Mouse (Mus musculus): Measurements from ENCODE around the gene Mcm10. TPM values are rescaled to one million over a fixed set of nuclear protein-coding genes. Genes with fewer than 3 reads are reported as not detected.

The Mcm10 gene
- polyA plus RNA-seq, 1 experiment = 2.0 TPM

DNA sequence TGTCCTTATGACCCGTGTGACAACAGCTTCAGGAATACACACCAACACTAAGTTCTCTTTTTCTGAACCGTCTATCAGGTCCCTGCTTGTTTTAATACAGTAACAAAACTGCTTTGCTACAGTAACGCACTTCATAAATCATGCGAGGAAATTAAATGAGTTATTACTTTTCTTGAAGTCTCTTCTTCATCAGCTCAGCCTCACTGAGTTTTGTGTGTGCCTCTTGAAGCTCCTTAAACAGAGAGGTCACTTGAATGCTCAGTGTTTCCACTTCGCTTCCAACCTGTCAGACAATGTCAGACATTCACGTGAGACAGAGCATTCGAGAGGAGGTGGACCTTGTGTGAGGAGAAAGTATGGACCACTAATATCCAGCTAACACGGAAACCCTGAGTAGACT is 22.2 kb upstream of the Mcm10 start:
- Histone ChIP-seq H3K27me3 (ENCODE audit: control insufficient read depth) (no peaks in the 10 kb centered on the region), H3K9me3 (ENCODE audit: control insufficient read depth, low read length) (no peaks in the 10 kb centered on the region), H3K4me1 (ENCODE audit: control insufficient read depth) (peaks cover 17% of the 10 kb centered on the region), H3K4me3 (replicated peaks) (no peak overlapping the region), H3K36me3 (ENCODE audit: control insufficient read depth) (peaks cover 91% of the 10 kb centered on the region)
- TF ChIP-seq TAL1 (IDR thresholded peaks at IDR 0.05; ENCODE audit: low read length) (no peak), GATA1 (IDR thresholded peaks at IDR 0.05; ENCODE audit: low read length) (no peak)

DNA sequence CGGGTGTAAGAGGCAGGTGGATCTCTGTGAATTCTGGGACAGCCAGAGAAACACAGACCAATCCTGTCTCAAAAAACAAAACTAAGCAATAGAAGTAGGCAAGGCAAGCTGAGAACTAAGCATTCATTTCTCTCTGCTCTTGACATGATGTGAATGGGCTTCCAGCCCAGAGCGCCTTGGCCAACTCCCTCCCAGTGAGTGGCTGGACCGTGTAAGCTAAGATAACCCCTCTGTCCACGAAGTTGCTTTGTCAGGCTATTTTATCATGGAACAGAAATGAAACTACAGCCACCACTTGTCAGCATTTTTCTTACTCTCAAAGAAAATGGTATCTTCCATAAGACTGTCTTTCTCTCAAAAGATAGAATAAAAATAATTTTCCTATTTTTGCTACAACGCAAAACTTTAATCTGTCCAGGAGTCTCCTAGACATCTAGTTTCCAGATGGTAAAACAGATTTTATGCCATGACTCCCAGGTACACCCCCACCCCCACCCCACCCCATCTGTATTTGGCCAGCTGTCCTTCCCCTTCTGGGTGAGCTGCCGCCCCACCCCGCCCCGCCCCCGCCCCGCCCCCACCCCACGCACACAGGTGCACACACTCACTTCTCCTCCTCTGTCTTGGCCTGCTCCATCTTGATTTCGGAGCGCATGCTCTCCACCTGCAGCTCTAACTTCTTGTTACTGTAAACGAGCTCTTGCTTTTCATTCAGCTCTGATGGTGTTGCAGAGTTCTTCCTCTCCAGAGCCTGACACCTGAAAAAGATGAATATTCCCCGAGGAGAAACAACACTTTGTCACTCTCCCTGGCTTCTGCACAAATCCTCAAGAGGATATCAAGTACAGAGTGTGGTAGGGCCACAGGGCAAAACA is 21.2 kb upstream of the Mcm10 start:
- Histone ChIP-seq H3K27me3 (ENCODE audit: control insufficient read depth) (no peaks in the 10 kb centered on the region), H3K9me3 (ENCODE audit: control insufficient read depth, low read length) (no peaks in the 10 kb centered on the region), H3K4me1 (ENCODE audit: control insufficient read depth) (peaks cover 16% of the 10 kb centered on the region), H3K36me3 (ENCODE audit: control insufficient read depth) (peaks cover 92% of the 10 kb centered on the region), H3K4me3 (replicated peaks) (no peak overlapping the region)
- no peak for TF ChIP-seq GATA1 (IDR thresholded peaks at IDR 0.05; ENCODE audit: low read length)
- no peak for TF ChIP-seq TAL1 (IDR thresholded peaks at IDR 0.05; ENCODE audit: low read length)

DNA sequence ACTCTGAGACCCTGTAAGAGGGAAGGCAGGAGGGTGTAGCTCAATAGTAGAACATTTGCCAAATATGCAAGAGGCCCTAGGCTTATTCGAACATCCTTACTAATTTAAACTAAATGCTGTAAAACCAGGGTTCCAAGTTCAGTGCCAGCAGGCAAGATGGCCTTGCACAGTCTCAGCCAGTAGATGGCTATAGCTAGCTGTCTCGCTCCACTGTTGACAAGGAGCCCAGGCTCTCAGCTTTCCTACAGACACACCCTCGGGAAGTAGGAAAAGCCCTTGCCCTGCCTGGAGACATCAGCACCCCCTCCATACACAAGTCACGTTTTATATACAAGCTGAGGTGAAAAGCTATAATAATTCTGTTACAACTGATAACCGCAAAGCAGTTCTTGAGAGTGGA is 20.1 kb upstream of the Mcm10 start:
- no peak for TF ChIP-seq TAL1 (IDR thresholded peaks at IDR 0.05; ENCODE audit: low read length)
- no peak for TF ChIP-seq GATA1 (IDR thresholded peaks at IDR 0.05; ENCODE audit: low read length)
- Histone ChIP-seq H3K27me3 (ENCODE audit: control insufficient read depth) (no peaks in the 10 kb centered on the region), H3K36me3 (ENCODE audit: control insufficient read depth) (peaks cover 92% of the 10 kb centered on the region)

DNA sequence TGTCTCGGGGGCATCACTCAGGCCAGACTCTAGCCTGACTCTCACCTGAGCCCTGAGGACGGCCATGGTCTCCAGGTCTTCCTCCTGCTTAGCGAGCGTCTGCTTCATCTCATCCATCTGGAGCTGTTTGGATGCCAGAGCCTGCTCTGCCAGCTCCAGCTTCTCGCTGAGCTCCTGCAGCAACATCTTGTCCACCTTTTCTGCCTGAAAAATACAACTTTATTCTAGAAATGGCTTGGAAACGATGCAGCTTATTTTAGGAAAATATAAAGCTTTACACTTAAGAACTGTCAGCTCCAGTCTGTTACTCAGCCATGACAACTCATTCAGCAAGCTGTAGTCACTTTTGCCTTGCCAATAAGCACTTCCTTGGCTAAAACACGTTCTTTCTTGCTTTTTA is 18.6 kb upstream of the Mcm10 start:
- no peaks in the 10 kb centered on the region for H3K9me3 ChIP-seq (ENCODE audit: control insufficient read depth, low read length)
- H3K27me3 ChIP-seq (ENCODE audit: control insufficient read depth) = no peaks in the 10 kb centered on the region
- no peak overlapping the region for H3K4me3 ChIP-seq (replicated peaks)
- H3K4me1 ChIP-seq (ENCODE audit: control insufficient read depth) = peaks cover 16% of the 10 kb centered on the region
- peaks cover 92% of the 10 kb centered on the region for H3K36me3 ChIP-seq (ENCODE audit: control insufficient read depth)
- TF ChIP-seq GATA1 (IDR thresholded peaks at IDR 0.05; ENCODE audit: low read length) (no peak), TAL1 (IDR thresholded peaks at IDR 0.05; ENCODE audit: low read length) (no peak)

More for the DNA sequence above, 20.1 kb upstream of the Mcm10 start:
- Histone ChIP-seq H3K9me3 (ENCODE audit: control insufficient read depth, low read length) (no peaks in the 10 kb centered on the region), H3K4me1 (ENCODE audit: control insufficient read depth) (peaks cover 16% of the 10 kb centered on the region), H3K4me3 (replicated peaks) (no peak overlapping the region)

DNA sequence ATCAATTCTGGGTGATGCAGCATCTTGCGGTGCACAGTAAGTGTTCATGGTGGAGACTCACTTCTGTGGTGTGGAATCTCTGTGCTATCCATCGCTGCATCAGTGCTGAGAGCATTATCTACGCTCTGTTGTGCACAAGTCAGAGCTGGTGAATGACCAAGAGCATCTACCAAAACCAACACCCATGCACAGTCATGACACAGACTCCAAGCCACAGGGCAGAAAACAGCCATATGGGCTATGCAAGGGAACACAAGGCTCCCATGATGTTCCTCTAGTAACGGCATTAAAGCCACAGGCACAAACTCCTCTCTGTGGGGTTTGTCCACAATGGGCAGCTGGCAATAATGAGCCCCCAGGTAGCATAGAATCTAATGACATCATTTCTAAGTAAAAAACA is 17.2 kb upstream of the Mcm10 start:
- Histone ChIP-seq H3K27me3 (ENCODE audit: control insufficient read depth) (no peaks in the 10 kb centered on the region), H3K9me3 (ENCODE audit: control insufficient read depth, low read length) (no peaks in the 10 kb centered on the region), H3K4me1 (ENCODE audit: control insufficient read depth) (peaks cover 18% of the 10 kb centered on the region), H3K36me3 (ENCODE audit: control insufficient read depth) (peaks cover 87% of the 10 kb centered on the region), H3K4me3 (replicated peaks) (no peak overlapping the region)
- TF ChIP-seq TAL1 (IDR thresholded peaks at IDR 0.05; ENCODE audit: low read length) (no peak), GATA1 (IDR thresholded peaks at IDR 0.05; ENCODE audit: low read length) (no peak)

DNA sequence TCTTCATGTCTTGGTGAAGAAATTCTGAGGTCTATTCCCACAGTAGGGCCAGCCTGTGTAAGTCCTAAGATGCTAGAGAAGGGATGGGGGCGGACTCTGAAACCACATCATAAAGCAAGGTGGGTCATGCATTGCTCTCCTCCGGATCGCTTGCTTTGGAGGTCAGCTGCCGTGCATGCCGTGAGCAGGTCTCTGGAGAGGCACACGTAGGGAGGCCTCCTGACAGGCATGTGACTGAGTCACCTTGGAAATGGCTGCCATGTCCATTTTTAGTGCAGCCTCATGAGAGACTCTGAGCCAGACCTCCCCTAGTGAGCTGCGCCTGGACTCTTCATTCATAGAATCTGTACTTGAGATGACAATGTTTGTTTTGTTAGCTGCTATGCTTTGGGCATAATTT is 15.5 kb upstream of the Mcm10 start:
- peaks cover 16% of the 10 kb centered on the region for H3K4me1 ChIP-seq (ENCODE audit: control insufficient read depth)
- TF ChIP-seq TAL1 (IDR thresholded peaks at IDR 0.05; ENCODE audit: low read length) (no peak), GATA1 (IDR thresholded peaks at IDR 0.05; ENCODE audit: low read length) (no peak)
- H3K9me3 ChIP-seq (ENCODE audit: control insufficient read depth, low read length) = no peaks in the 10 kb centered on the region
- H3K36me3 ChIP-seq (ENCODE audit: control insufficient read depth) = peaks cover 84% of the 10 kb centered on the region
- H3K27me3 ChIP-seq (ENCODE audit: control insufficient read depth) = no peaks in the 10 kb centered on the region
- no peak overlapping the region for H3K4me3 ChIP-seq (replicated peaks)

DNA sequence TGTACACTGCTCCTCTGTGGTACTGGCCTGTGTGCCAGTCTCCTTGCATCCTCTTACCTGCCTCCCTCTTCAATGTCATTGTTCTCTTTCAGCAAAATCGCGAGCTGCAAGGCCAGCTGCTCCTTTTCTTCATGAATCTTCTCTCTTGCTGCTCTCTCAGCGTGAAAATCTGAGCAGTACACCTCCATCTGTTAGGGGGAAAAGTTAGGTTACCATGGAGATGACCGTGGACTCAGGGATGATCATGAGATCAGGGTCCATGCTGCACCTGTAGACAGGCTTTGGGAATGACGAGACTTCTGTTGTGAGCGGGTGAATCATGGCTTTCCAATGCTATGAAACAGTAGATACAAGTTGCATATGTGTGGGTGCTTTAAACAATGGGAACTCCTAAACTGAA is 14.5 kb upstream of the Mcm10 start:
- Histone ChIP-seq H3K4me3 (replicated peaks) (no peak overlapping the region), H3K9me3 (ENCODE audit: control insufficient read depth, low read length) (no peaks in the 10 kb centered on the region)
- TF ChIP-seq GATA1 (IDR thresholded peaks at IDR 0.05; ENCODE audit: low read length) = no peak
- TF ChIP-seq TAL1 (IDR thresholded peaks at IDR 0.05; ENCODE audit: low read length) = no peak

DNA sequence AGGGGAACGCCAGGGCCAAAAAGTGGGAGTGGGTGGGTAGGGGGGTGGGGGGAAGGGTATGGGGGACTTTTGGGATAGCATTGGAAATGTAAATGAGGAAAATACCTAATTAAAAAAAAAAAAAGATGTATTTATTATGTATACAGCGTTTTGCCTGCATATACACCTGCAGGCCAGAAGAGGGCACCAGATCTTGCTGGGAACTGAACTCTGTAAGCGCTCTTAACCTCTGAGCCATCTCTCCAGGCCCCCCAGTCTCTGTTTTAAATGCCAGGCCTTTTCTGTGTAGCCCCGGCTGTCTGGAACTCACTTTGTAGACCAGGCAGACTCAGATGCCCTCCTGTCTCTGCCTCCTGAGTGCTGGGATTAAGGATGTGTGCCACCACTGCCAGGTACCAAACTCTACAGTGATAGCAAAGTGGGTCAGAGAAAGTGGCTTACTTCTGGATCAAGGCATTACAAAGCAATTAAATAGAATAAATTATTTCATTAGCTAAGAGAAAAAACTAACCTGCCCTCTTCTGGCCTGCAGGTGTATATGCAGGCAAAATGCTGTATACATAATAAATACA is 12.7 kb upstream of the Mcm10 start:
- no peak for TF ChIP-seq TAL1 (IDR thresholded peaks at IDR 0.05; ENCODE audit: low read length)
- TF ChIP-seq GATA1 (IDR thresholded peaks at IDR 0.05; ENCODE audit: low read length) = no peak
- H3K4me3 ChIP-seq (replicated peaks) = no peak overlapping the region
- H3K4me1 ChIP-seq (ENCODE audit: control insufficient read depth) = peaks cover 19% of the 10 kb centered on the region
- H3K27me3 ChIP-seq (ENCODE audit: control insufficient read depth) = no peaks in the 10 kb centered on the region
- no peaks in the 10 kb centered on the region for H3K9me3 ChIP-seq (ENCODE audit: control insufficient read depth, low read length)
- H3K36me3 ChIP-seq (ENCODE audit: control insufficient read depth) = peaks cover 83% of the 10 kb centered on the region

More for the DNA sequence above, 14.5 kb upstream of the Mcm10 start:
- Histone ChIP-seq H3K36me3 (ENCODE audit: control insufficient read depth) (peaks cover 83% of the 10 kb centered on the region), H3K27me3 (ENCODE audit: control insufficient read depth) (no peaks in the 10 kb centered on the region), H3K4me1 (ENCODE audit: control insufficient read depth) (peaks cover 17% of the 10 kb centered on the region)

DNA sequence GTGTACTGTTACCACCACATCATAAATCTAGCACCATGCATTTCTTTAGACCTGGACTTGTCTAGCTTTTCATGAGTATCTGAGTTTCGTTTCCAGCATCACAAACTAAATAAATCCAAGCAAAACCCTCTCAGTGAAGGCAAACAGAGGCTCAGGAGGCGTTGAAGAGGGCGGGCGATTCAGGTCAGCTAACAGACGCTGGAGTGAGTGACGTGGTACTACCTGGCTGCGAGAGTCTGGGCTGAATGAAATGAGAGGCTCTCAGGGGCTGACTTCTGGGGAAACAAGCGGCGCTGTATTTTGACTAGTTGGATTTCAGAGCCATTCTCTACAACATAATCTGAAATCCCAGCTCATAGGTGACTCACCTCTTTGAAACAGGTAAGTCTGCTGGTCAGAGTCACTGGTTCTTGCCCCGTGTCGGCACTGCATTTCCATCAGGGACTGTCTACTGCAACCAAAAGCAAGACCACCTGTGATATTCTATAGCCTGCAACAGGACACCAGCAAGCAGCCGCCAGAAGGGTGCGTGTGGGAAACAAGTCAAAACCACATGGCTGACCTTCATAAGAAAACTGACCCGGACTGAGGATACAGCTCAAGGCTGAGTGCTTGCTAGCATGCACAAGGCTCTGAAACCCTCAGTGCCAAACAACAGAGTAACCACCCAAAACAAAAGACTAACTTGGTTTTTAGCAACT is 11.3 kb upstream of the Mcm10 start:
- peaks cover 19% of the 10 kb centered on the region for H3K4me1 ChIP-seq (ENCODE audit: control insufficient read depth)
- H3K36me3 ChIP-seq (ENCODE audit: control insufficient read depth) = peaks cover 84% of the 10 kb centered on the region
- no peak overlapping the region for H3K4me3 ChIP-seq (replicated peaks)
- H3K9me3 ChIP-seq (ENCODE audit: control insufficient read depth, low read length) = no peaks in the 10 kb centered on the region
- no peak for TF ChIP-seq GATA1 (IDR thresholded peaks at IDR 0.05; ENCODE audit: low read length)
- TF ChIP-seq TAL1 (IDR thresholded peaks at IDR 0.05; ENCODE audit: low read length) = no peak
- no peaks in the 10 kb centered on the region for H3K27me3 ChIP-seq (ENCODE audit: control insufficient read depth)

All from erythroblast, embryonic 14.5 days (primary cell).